Comparison of ENCODE assay signal across 15 mouse cellular contexts in the genomic region with DNA sequence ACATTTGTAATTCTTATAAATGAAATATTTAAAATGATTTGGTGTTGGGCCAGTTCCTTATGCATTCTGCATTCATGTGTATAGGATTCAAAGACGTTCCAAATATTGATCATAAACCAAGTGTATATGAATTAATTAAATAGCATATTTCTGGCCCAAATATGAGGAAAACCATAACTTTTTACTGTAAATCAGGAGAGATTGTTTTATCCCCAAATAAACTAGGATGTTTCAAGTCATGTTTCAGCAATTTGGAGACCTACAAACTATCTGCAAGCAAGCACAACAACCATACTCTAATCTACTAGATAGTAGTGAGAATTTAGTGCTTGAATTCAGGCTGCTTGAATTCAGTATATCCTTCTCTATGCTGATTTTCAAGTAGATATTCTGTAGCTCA.
A peak's percentile ranks its signal among the peaks of the same experiment; 100 is the strongest.
DNase-seq lines count a peak whose midpoint lies in the region; ATAC-seq and TF ChIP-seq lines count a peak whose summit lies in the region.
"Had no signal": no experiment of that assay in that cellular context is flagged by ENCODE, and none has a peak within 500 bp of the region (broad histone marks: within the 10 kb centered on the region; RNA-seq: fewer than 3 reads in every experiment).

No protein-coding gene starts in this region.

- no peak for TF ChIP-seq CTCF in midbrain, postnatal 0 days (IDR thresholded peaks at IDR 0.05)
- no peak for TF ChIP-seq CTCF in liver, postnatal 0 days (IDR thresholded peaks at IDR 0.05; ENCODE audit: low read depth)

- no peaks in the 10 kb centered on the region for H3K4me1 ChIP-seq in embryonic facial prominence, embryonic 14.5 days (ENCODE audit: control insufficient read depth, insufficient read depth, low read length)
- no peaks in the 10 kb centered on the region for H3K4me1 ChIP-seq in forebrain, embryonic 15.5 days
- H3K4me1 ChIP-seq in hindbrain, embryonic 16.5 days (ENCODE audit: control insufficient read depth, insufficient read depth, low read depth, low read length) = no peaks in the 10 kb centered on the region
- H3K4me1 ChIP-seq in midbrain, postnatal 0 days (ENCODE audit: insufficient read depth, low read length) = no peaks in the 10 kb centered on the region
- H3K4me1 ChIP-seq in liver, embryonic 12.5 days = peaks cover 11% of the 10 kb centered on the region
- peaks cover 21% of the 10 kb centered on the region; the same call in 1 of the 2 replicates for H3K4me1 ChIP-seq in liver, postnatal 0 days (ENCODE audit: insufficient read depth)

- no peak for DNase-seq in embryonic facial prominence, embryonic 14.5 days (ENCODE audit: low spot score)
- no peak for DNase-seq in midbrain, postnatal 0 days (ENCODE audit: low spot score)
- no peak for DNase-seq in liver, postnatal 0 days
- no peak for DNase-seq in thymus, adult 18-20 months
- DNase-seq: adrenal gland, postnatal 10 days; cerebellum, adult 8-10 months; liver; thymus, postnatal 4 days had no signal

- no peak for ATAC-seq in embryonic facial prominence, embryonic 14.5 days (ENCODE audit: low read depth)
- no peak for ATAC-seq in forebrain, embryonic 15.5 days (replicated peaks)
- ATAC-seq in hindbrain, embryonic 16.5 days = no peak
- no peak for ATAC-seq in midbrain, postnatal 0 days (ENCODE audit: low FRiP score)
- ATAC-seq in liver, embryonic 12.5 days = no peak
- ATAC-seq in liver, postnatal 0 days = no peak
- ATAC-seq in megakaryocyte progenitor cell, adult 5-6 weeks (replicated peaks; ENCODE audit: poor library complexity) = no peak

- H3K36me3 ChIP-seq in embryonic facial prominence, embryonic 14.5 days (ENCODE audit: control insufficient read depth, insufficient read depth, low read length) = no peaks in the 10 kb centered on the region
- 0 out of 2 replicates have a peak, but pooled peaks cover 7% of the 10 kb centered on the region for H3K36me3 ChIP-seq in forebrain, embryonic 15.5 days
- H3K36me3 ChIP-seq in hindbrain, embryonic 16.5 days (ENCODE audit: control insufficient read depth, insufficient read depth, low read length) = no peaks in the 10 kb centered on the region; the same call in 1 of the 2 replicates
- H3K36me3 ChIP-seq in midbrain, postnatal 0 days (ENCODE audit: insufficient read depth, low read length) = peaks cover 10% of the 10 kb centered on the region; the same call in 1 of the 2 replicates
- H3K36me3 ChIP-seq in liver, embryonic 12.5 days = no peaks in the 10 kb centered on the region
- H3K36me3 ChIP-seq in liver, postnatal 0 days (replicated peaks; ENCODE audit: insufficient read depth, low read length) = no peaks in the 10 kb centered on the region
- H3K36me3 ChIP-seq: heart, embryonic 15.5 days had no signal

- no peaks in the 10 kb centered on the region for H3K9me3 ChIP-seq in embryonic facial prominence, embryonic 14.5 days (ENCODE audit: control insufficient read depth, low read length)
- no peaks in the 10 kb centered on the region for H3K9me3 ChIP-seq in forebrain, embryonic 15.5 days
- H3K9me3 ChIP-seq in hindbrain, embryonic 16.5 days (ENCODE audit: control insufficient read depth, low read length) = no peaks in the 10 kb centered on the region
- no peaks in the 10 kb centered on the region for H3K9me3 ChIP-seq in midbrain, postnatal 0 days (ENCODE audit: low read length)
- no peaks in the 10 kb centered on the region for H3K9me3 ChIP-seq in liver, embryonic 12.5 days (replicated peaks)
- H3K9me3 ChIP-seq in liver, postnatal 0 days (ENCODE audit: low read length) = no peaks in the 10 kb centered on the region
- H3K9me3 ChIP-seq: G1E; heart, embryonic 15.5 days had no signal

- no peak for TF ChIP-seq EP300 in liver, postnatal 0 days (IDR thresholded peaks at IDR 0.05; ENCODE audit: low read depth)

- peak overlapping the region; percentile 2; the same call in 1 of the 2 replicates for H3K4me3 ChIP-seq in embryonic facial prominence, embryonic 14.5 days (ENCODE audit: low read depth, low read length)
- H3K4me3 ChIP-seq in forebrain, embryonic 15.5 days = peak overlapping the region; percentile 44
- H3K4me3 ChIP-seq in hindbrain, embryonic 16.5 days (ENCODE audit: low read length) = peak overlapping the region; percentile 43
- H3K4me3 ChIP-seq in midbrain, postnatal 0 days (ENCODE audit: low read depth, low read length) = peak overlapping the region; percentile 78
- no peak overlapping the region for H3K4me3 ChIP-seq in liver, embryonic 12.5 days
- H3K4me3 ChIP-seq in liver, postnatal 0 days (ENCODE audit: low read depth, low read length) = no peak overlapping the region
- H3K4me3 ChIP-seq: heart, embryonic 15.5 days had no signal

- H3K9ac ChIP-seq in embryonic facial prominence, embryonic 14.5 days (ENCODE audit: low read depth, low read length) = no peak overlapping the region
- peak overlapping the region; percentile 65 for H3K9ac ChIP-seq in forebrain, embryonic 15.5 days (replicated peaks)
- H3K9ac ChIP-seq in hindbrain, embryonic 16.5 days (ENCODE audit: low read depth, low read length) = peak overlapping the region; percentile 29; the same call in 1 of the 2 replicates
- H3K9ac ChIP-seq in midbrain, postnatal 0 days (replicated peaks; ENCODE audit: low read length, poor library complexity, severe bottlenecking) = peak overlapping the region; percentile 62
- H3K9ac ChIP-seq in liver, embryonic 12.5 days = no peak overlapping the region
- H3K9ac ChIP-seq in liver, postnatal 0 days (replicated peaks) = no peak overlapping the region
- H3K9ac ChIP-seq: heart, embryonic 15.5 days; lung, embryonic 14.5 days had no signal

- H3K27ac ChIP-seq in embryonic facial prominence, embryonic 14.5 days (replicated peaks; ENCODE audit: low read depth, low read length) = no peak overlapping the region
- peak overlapping the region; percentile 93 for H3K27ac ChIP-seq in forebrain, embryonic 15.5 days (replicated peaks)
- H3K27ac ChIP-seq in hindbrain, embryonic 16.5 days (ENCODE audit: low read depth, low read length) = no peak overlapping the region
- H3K27ac ChIP-seq in midbrain, postnatal 0 days (ENCODE audit: low read depth, low read length) = peak overlapping the region; percentile 72
- no peak overlapping the region for H3K27ac ChIP-seq in liver, embryonic 12.5 days
- no peak overlapping the region for H3K27ac ChIP-seq in liver, postnatal 0 days (ENCODE audit: low read depth)
- H3K27ac ChIP-seq: heart, embryonic 15.5 days had no signal

- H3K4me2 ChIP-seq in embryonic facial prominence, embryonic 14.5 days (ENCODE audit: low read depth, low read length) = no peak overlapping the region
- peak overlapping the region; percentile 70 for H3K4me2 ChIP-seq in forebrain, embryonic 15.5 days (replicated peaks)
- H3K4me2 ChIP-seq in hindbrain, embryonic 16.5 days (ENCODE audit: low read length) = peak overlapping the region; percentile 61
- peak overlapping the region; percentile 82 for H3K4me2 ChIP-seq in midbrain, postnatal 0 days (ENCODE audit: low read depth, low read length, poor library complexity, severe bottlenecking)
- no peak overlapping the region for H3K4me2 ChIP-seq in liver, embryonic 12.5 days
- no peak overlapping the region for H3K4me2 ChIP-seq in liver, postnatal 0 days (ENCODE audit: low read depth, low read length)
- H3K4me2 ChIP-seq: heart, embryonic 15.5 days; lung, embryonic 14.5 days had no signal

- H3K27me3 ChIP-seq in embryonic facial prominence, embryonic 14.5 days (replicated peaks; ENCODE audit: control insufficient read depth, insufficient read depth, low read length) = peaks cover 92% of the 10 kb centered on the region
- H3K27me3 ChIP-seq in forebrain, embryonic 15.5 days = no peaks in the 10 kb centered on the region
- no peaks in the 10 kb centered on the region for H3K27me3 ChIP-seq in hindbrain, embryonic 16.5 days (replicated peaks; ENCODE audit: control insufficient read depth, insufficient read depth, low read length)
- H3K27me3 ChIP-seq in midbrain, postnatal 0 days (ENCODE audit: insufficient read depth, low read length) = no peaks in the 10 kb centered on the region
- peaks cover 78% of the 10 kb centered on the region for H3K27me3 ChIP-seq in liver, embryonic 12.5 days (replicated peaks)
- peaks cover 86% of the 10 kb centered on the region for H3K27me3 ChIP-seq in liver, postnatal 0 days (ENCODE audit: insufficient read depth, low read length)

- 65% methylated on average over 1 of the region's 1 CpGs for WGBS in embryonic facial prominence, embryonic 14.5 days
- 5% methylated on average over 1 of the region's 1 CpGs for WGBS in forebrain, embryonic 15.5 days
- 12% methylated on average over 1 of the region's 1 CpGs for WGBS in hindbrain, embryonic 16.5 days
- WGBS in midbrain, postnatal 0 days = 11% methylated on average over 1 of the region's 1 CpGs
- WGBS in liver, embryonic 12.5 days (ENCODE audit: insufficient replicate concordance) = 47% methylated on average over 1 of the region's 1 CpGs
- WGBS in liver, postnatal 0 days (ENCODE audit: insufficient replicate concordance) = 48% methylated on average over 1 of the region's 1 CpGs

Comparison
In these comparisons a context has a peak if more than half of its experiments do, and no peak if none do; other contexts are left out.
1. H3K27ac ChIP-seq: peak in forebrain, embryonic 15.5 days (single experiment) and midbrain, postnatal 0 days (single experiment); none in embryonic facial prominence, embryonic 14.5 days (single experiment), hindbrain, embryonic 16.5 days (single experiment), liver, embryonic 12.5 days (single experiment) and liver, postnatal 0 days (single experiment).
2. H3K4me2 ChIP-seq: peak in forebrain, embryonic 15.5 days (single experiment), hindbrain, embryonic 16.5 days (single experiment) and midbrain, postnatal 0 days (single experiment); none in embryonic facial prominence, embryonic 14.5 days (single experiment), liver, embryonic 12.5 days (single experiment) and liver, postnatal 0 days (single experiment).
3. H3K4me3 ChIP-seq: peak in embryonic facial prominence, embryonic 14.5 days (single experiment), forebrain, embryonic 15.5 days (single experiment), hindbrain, embryonic 16.5 days (single experiment) and midbrain, postnatal 0 days (single experiment); none in liver, embryonic 12.5 days (single experiment) and liver, postnatal 0 days (single experiment).
4. H3K9ac ChIP-seq: peak in forebrain, embryonic 15.5 days (single experiment), hindbrain, embryonic 16.5 days (single experiment) and midbrain, postnatal 0 days (single experiment); none in embryonic facial prominence, embryonic 14.5 days (single experiment), liver, embryonic 12.5 days (single experiment) and liver, postnatal 0 days (single experiment).